Mouse (Mus musculus): ENCODE measurements around the gene Hist3h2a.
"Not testable (repeated sequence)": the region's sequence is repeated elsewhere in the genome, so short reads cannot be mapped to it uniquely, and the experiment has no call there.

Gene Hist3h2a

GRCm38 (mm10) chr11:58947798-58948528 lies 6.5 kb upstream of the Hist3h2a start:
- DNase-seq (ENCODE audit: low spot score) = no peak

GRCm38 (mm10) chr11:58948542-58949479 lies 5.7 kb upstream of the Hist3h2a start, which contains the start of gene Hist3h2ba:
Gene Hist3h2ba, plus strand, starts transcription at chr11:58948920.
- DNase-seq (ENCODE audit: low spot score) = peak; percentile 15

GRCm38 (mm10) chr11:58949480-58950431 lies 4.7 kb upstream of the Hist3h2a start:
- no peak for DNase-seq (ENCODE audit: low spot score)

- DNase-seq (ENCODE audit: low spot score) = no peak
Observed at GRCm38 (mm10) chr11:58951210-58951609, 3.3 kb upstream of the Hist3h2a start.

GRCm38 (mm10) chr11:58953351-58954169 lies 925 bp upstream of the Hist3h2a start:
- no peak for DNase-seq (ENCODE audit: low spot score)

GRCm38 (mm10) chr11:58954170-58954419 lies 390 bp upstream of the Hist3h2a start:
- not testable (repeated sequence) for DNase-seq (ENCODE audit: low spot score)

GRCm38 (mm10) chr11:58955143-58955867 lies 820 bp downstream of the Hist3h2a start:
- no peak for DNase-seq (ENCODE audit: low spot score)

GRCm38 (mm10) chr11:58955868-58956257 lies 1.4 kb downstream of the Hist3h2a start:
- DNase-seq (ENCODE audit: low spot score) = no peak

- DNase-seq (ENCODE audit: low spot score) = no peak
Observed at GRCm38 (mm10) chr11:58957226-58957914, 2.9 kb downstream of the Hist3h2a start.

GRCm38 (mm10) chr11:58958536-58958935 lies 4.1 kb downstream of the Hist3h2a start:
- DNase-seq (ENCODE audit: low spot score) = no peak

- DNase-seq (ENCODE audit: low spot score) = no peak
Observed at GRCm38 (mm10) chr11:58959186-58959825, 4.8 kb downstream of the Hist3h2a start.

- DNase-seq (ENCODE audit: low spot score) = peak; percentile 57
Observed at GRCm38 (mm10) chr11:58959921-58960465, 5.5 kb downstream of the Hist3h2a start.

GRCm38 (mm10) chr11:58961364-58962177 lies 7.1 kb downstream of the Hist3h2a start:
- DNase-seq (ENCODE audit: low spot score) = no peak

- no peak for DNase-seq (ENCODE audit: low spot score)
Observed at GRCm38 (mm10) chr11:58963543-58963942, 9.1 kb downstream of the Hist3h2a start.

- DNase-seq (ENCODE audit: low spot score) = no peak
Observed at GRCm38 (mm10) chr11:58964216-58964615, 9.7 kb downstream of the Hist3h2a start.

GRCm38 (mm10) chr11:58965001-58965760 lies 10.7 kb downstream of the Hist3h2a start:
- DNase-seq (ENCODE audit: low spot score) = no peak

- no peak for DNase-seq (ENCODE audit: low spot score)
Observed at GRCm38 (mm10) chr11:58967346-58967745, 12.9 kb downstream of the Hist3h2a start.

Data from urinary bladder, postnatal 25 days (tissue).